Mouse (Mus musculus): ENCODE results near the gene Myo3b.

Myo3b gene

GRCm38 (mm10) chr2:70128590-70128989 lies 89.7 kb downstream of the Myo3b start:
- DNase-seq (ENCODE audit: low read depth, low spot score): no peak

GRCm38 (mm10) chr2:70129566-70129965 lies 90.6 kb downstream of the Myo3b start:
- DNase-seq (ENCODE audit: low read depth, low spot score): no peak

GRCm38 (mm10) chr2:70133281-70133680 lies 94.4 kb downstream of the Myo3b start:
- DNase-seq (ENCODE audit: low read depth, low spot score): no peak

- DNase-seq (ENCODE audit: low read depth, low spot score): no peak
Observed at GRCm38 (mm10) chr2:70137226-70137998, 98.5 kb downstream of the Myo3b start.

GRCm38 (mm10) chr2:70143543-70144188 lies 104.7 kb downstream of the Myo3b start:
- DNase-seq (ENCODE audit: low read depth, low spot score): no peak

GRCm38 (mm10) chr2:70146993-70147581 lies 108.2 kb downstream of the Myo3b start:
- no peak for DNase-seq (ENCODE audit: low read depth, low spot score)

GRCm38 (mm10) chr2:70148821-70149510 lies 110.0 kb downstream of the Myo3b start:
- DNase-seq (ENCODE audit: low read depth, low spot score): no peak

- no peak for DNase-seq (ENCODE audit: low read depth, low spot score)
Observed at GRCm38 (mm10) chr2:70150399-70151035, 111.6 kb downstream of the Myo3b start.

GRCm38 (mm10) chr2:70151930-70152329 lies 113.0 kb downstream of the Myo3b start:
- DNase-seq (ENCODE audit: low read depth, low spot score): no peak

- no peak for DNase-seq (ENCODE audit: low read depth, low spot score)
Observed at GRCm38 (mm10) chr2:70155226-70155836, 116.4 kb downstream of the Myo3b start.

GRCm38 (mm10) chr2:70159543-70159942 lies 120.6 kb downstream of the Myo3b start:
- no peak for DNase-seq (ENCODE audit: low read depth, low spot score)

GRCm38 (mm10) chr2:70166231-70166630 lies 127.3 kb downstream of the Myo3b start:
- no peak for DNase-seq (ENCODE audit: low read depth, low spot score)

GRCm38 (mm10) chr2:70167944-70168935 lies 129.3 kb downstream of the Myo3b start:
- DNase-seq (ENCODE audit: low read depth, low spot score): no peak

GRCm38 (mm10) chr2:70170469-70170868 lies 131.5 kb downstream of the Myo3b start:
- DNase-seq (ENCODE audit: low read depth, low spot score): no peak

- DNase-seq (ENCODE audit: low read depth, low spot score): no peak
Observed at GRCm38 (mm10) chr2:70176823-70177708, 138.1 kb downstream of the Myo3b start.

GRCm38 (mm10) chr2:70177709-70178030 lies 138.7 kb downstream of the Myo3b start:
- no peak for DNase-seq (ENCODE audit: low read depth, low spot score)

- no peak for DNase-seq (ENCODE audit: low read depth, low spot score)
Observed at GRCm38 (mm10) chr2:70178241-70178640, 139.3 kb downstream of the Myo3b start.

GRCm38 (mm10) chr2:70182150-70182670 lies 143.3 kb downstream of the Myo3b start:
- DNase-seq (ENCODE audit: low read depth, low spot score): no peak

GRCm38 (mm10) chr2:70187040-70187439 lies 148.1 kb downstream of the Myo3b start:
- DNase-seq (ENCODE audit: low read depth, low spot score): peak; percentile 27
